Mouse (Mus musculus) kidney, postnatal 36 days (tissue): ENCODE measurements around the gene Dcxr.
"Not testable (repeated sequence)": the region's sequence is repeated elsewhere in the genome, so short reads cannot be mapped to it uniquely, and the experiment has no call there.

Experiments
- DNase-seq, 2 experiments: peaks; one replicate each; pipeline ENCODE4 v3.0.0; 2021 to 2022; ENCODE audit warnings: mixed read lengths in 2 of 2

Gene Dcxr

GRCm38 (mm10) chr11:120727169-120727527 is at the start of gene Dcxr:
Gene Dcxr (minus strand): TSS chr11:120727281.
- DNase-seq: peak; percentile 96 to 98

DNA sequence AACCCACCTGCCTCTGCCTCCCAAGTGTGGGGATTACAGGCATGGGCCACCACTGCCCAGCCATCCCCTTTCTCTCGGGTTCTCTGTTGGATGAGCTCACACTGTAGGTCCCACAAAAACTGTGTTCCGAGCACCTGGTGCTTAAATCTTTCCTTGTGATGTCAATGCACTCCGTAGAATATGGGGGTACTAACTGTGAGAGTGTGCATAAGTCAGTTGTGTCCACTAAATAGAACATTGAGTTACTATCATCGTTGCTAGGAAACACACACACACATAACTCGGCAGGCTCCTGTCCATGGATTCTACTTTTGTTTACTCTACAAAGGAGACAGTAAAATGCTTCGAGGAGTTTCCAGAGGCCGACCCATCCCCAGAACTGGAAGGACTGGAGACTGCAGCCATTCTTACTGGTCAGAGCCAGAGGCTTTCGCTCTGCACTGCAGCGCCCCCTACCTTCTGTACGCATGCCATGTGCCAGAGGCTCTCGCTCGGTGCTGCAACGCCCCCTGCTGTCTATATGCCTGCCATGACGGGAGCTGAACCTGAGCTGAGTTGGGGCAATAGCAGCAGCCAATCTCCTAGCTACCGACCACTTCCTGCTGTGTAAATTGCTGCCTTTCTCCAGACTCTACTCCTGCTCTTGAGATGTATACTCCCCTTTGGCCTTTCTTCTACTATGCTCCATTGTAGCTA is 48.8 kb upstream of the Dcxr start:
- peak; percentile 93 to 99 for DNase-seq

GRCm38 (mm10) chr11:120773463-120774190 is 46.5 kb upstream of the Dcxr start:
- no peak for DNase-seq

- no peak for DNase-seq
Observed at GRCm38 (mm10) chr11:120772749-120773148, 45.7 kb upstream of the Dcxr start.

GRCm38 (mm10) chr11:120768206-120768605 is 41.1 kb upstream of the Dcxr start:
- no peak for DNase-seq

GRCm38 (mm10) chr11:120767023-120767422 is 39.9 kb upstream of the Dcxr start:
- not testable (repeated sequence) for DNase-seq

DNA sequence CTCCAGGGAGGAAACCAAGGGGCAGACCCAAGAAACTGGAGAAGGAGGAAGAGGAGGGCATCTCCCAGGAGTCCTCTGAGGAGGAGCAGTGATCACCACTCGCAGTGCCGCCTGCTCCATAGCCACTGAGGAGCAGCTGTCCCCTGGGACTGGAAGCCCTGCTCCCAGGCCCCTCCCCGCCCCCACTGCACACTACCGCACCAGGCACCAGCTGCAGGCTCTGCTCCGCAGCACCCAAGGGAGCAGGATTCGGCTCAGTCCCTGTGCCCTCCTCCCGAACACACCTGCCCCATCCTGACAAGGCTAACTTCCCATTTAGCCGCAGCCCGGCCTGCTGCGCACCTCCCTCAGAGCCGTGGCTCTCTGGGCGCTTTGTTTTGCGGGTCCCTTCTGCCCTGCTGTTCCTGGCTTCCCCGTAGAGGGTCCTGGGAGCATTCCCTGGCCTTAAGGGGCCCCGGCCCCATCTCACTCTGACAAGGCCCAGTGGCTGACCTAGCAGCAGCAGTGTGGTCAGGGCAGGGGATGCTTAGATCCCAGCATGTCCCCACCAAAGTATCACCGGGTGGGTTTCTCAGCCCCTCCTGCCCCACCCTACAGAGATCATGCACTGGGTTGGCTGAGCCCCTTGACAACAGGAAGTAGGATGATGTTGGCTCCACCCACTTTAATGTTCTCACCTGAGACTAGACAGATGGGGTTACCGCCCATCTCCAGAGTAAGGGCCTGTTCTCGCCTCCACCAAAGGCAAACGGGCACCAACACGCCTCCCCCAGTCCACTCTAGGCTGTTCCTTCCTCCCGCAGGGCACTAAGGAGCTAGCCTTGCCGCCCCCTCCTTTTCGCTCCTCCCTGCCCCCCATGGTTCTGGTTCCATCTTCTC is 36.3 kb upstream of the Dcxr start:
- not testable (repeated sequence) for DNase-seq

DNA sequence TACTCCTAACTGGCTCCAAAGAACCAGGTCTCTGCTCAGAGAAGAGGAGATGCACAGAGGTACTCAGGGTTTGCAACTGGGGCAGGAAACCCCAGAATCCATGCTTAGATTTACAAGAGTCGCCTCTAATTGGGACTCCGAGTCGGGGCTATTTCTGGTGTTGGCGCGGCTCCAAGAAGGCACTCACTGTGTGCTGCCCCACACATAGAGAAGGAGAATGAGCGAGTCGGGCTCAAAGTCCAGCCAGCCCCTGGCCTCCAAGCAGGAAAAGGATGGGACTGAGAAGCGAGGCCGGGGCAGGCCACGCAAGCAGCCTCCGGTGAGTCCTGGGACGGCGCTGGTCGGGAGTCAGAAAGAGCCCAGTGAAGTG is 35.6 kb upstream of the Dcxr start, which contains the start of gene Hmga1b:
Gene Hmga1b, plus strand, starts transcription at position 123 of the 370 bp plus-strand sequence.
- DNase-seq: peak in 1 of 2 experiments; percentile 54

GRCm38 (mm10) chr11:120761811-120762671 is 35.0 kb upstream of the Dcxr start:
- DNase-seq: no peak

- DNase-seq: no peak
Observed at GRCm38 (mm10) chr11:120760236-120760635, 33.2 kb upstream of the Dcxr start.

- no peak for DNase-seq
Observed at GRCm38 (mm10) chr11:120751606-120752005, 24.5 kb upstream of the Dcxr start.

GRCm38 (mm10) chr11:120749430-120749829 is 22.3 kb upstream of the Dcxr start:
- peak; percentile 54 to 75 for DNase-seq

GRCm38 (mm10) chr11:120747974-120748373 is 20.9 kb upstream of the Dcxr start:
- peak in 1 of 2 experiments; percentile 28 for DNase-seq

DNA sequence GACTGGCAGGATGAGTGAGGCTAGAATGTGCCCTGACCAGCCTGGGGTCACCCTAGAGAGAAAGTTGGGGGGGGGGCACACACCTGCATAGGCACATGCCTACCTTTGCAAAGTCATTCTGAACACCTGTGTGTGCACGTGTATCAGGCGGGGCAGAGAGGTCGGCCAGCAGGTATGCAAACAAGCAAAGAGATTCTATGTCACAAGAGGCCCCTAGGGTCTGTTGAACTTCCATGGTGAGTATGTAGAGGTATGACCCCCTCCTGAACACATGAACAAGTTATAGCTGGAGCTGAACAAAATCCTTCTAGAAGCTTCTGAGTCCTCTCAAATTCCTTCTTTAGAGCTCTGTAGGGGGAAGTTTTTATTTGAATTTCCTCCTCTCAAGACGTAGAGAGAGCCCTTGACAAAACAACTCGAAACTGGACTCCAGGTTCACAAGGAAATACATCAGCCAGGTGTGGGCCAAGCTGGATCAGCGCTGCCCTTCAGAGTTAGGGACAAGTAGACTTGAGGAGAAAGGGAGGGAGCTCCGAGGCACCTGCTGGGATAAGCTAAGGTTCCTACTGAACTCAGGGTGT is 17.1 kb upstream of the Dcxr start:
- DNase-seq: no peak

DNA sequence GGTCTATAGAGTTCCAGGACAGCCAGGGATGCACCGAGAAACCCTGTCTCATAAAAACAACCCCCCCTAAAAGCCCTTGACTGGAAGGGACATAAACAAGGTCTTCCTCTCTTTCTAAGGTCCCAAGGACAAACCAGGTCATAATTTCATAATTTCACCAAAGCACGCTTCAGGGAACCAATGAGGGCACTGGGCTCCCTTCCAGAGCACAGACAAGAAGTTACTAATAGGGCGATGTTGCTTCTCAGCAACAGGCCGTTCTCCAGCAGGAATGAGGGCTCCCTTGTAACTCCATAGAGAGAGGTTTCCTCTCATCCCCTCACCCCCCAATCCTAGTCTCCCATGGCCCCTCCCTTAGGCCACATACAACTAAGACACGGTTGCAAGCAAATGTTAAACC is 13.9 kb upstream of the Dcxr start:
- no peak for DNase-seq

- no peak for DNase-seq
Observed at GRCm38 (mm10) chr11:120736424-120736823, 9.3 kb upstream of the Dcxr start.

- DNase-seq: peak; percentile 66 to 79
Observed at GRCm38 (mm10) chr11:120733521-120733920, 6.4 kb upstream of the Dcxr start.

GRCm38 (mm10) chr11:120731858-120732680 is 5.0 kb upstream of the Dcxr start, which contains the start of gene Cbr2:
Gene Cbr2 (minus strand): TSS chr11:120732114.
- DNase-seq: peak; percentile 40 to 46

GRCm38 (mm10) chr11:120731395-120731794 is 4.3 kb upstream of the Dcxr start:
- DNase-seq: no peak

- no peak for DNase-seq
Observed at GRCm38 (mm10) chr11:120730331-120730870, 3.3 kb upstream of the Dcxr start.
